Mouse (Mus musculus) myocyte (in vitro differentiated cells): ENCODE measurements around the gene Kif1a. TPM values are rescaled to one million over a fixed set of nuclear protein-coding genes. Genes with fewer than 3 reads are reported as not detected.

Experiments
- H3K27me3 ChIP-seq: one replicate; pipeline ENCODE4 v1.6.1; 2011; ENCODE audit not compliant: control insufficient read depth, insufficient read depth, insufficient read length
- H3K36me3 ChIP-seq: one replicate; pipeline ENCODE4 v1.6.1; 2011; ENCODE audit not compliant: control insufficient read depth, insufficient read depth
- H3K4me2 ChIP-seq: one replicate; pipeline ENCODE4 v1.6.1; 2011; ENCODE audit warnings: low read depth, control low read depth
- H3K4me3 ChIP-seq: one replicate; pipeline ENCODE4 v1.5.1; 2011; ENCODE audit warnings: mild to moderate bottlenecking, control low read depth, moderate library complexity
- H3K79me2 ChIP-seq: one replicate; pipeline ENCODE4 v1.6.1; 2011; ENCODE audit not compliant: control insufficient read depth, insufficient read depth
- H3ac ChIP-seq: one replicate; pipeline ENCODE4 v1.6.1; 2011; ENCODE audit not compliant: control insufficient read depth, insufficient read length
- CEBPB ChIP-seq: IDR thresholded peaks from 2 replicates; pipeline ENCODE4 v1.6.1; 2011; ENCODE audit warnings: mild to moderate bottlenecking, moderate library complexity; ENCODE audit not compliant: poor library complexity, insufficient read depth, severe bottlenecking
- E2F4 ChIP-seq: IDR thresholded peaks from one replicate; pipeline ENCODE4 v1.6.1; 2011; ENCODE audit warnings: mild to moderate bottlenecking, control low read depth, moderate library complexity; ENCODE audit not compliant: insufficient read depth
- MAX ChIP-seq: IDR thresholded peaks from one replicate; pipeline ENCODE4 v1.6.1; 2011; ENCODE audit warnings: low read depth, mild to moderate bottlenecking, control low read depth
- MYOD1 ChIP-seq, 3 experiments: IDR thresholded peaks; one replicate each; pipeline ENCODE4 v1.6.1; 2011; ENCODE audit warnings: control low read depth in 2 of 3, low read depth in 2 of 3, mild to moderate bottlenecking in 2 of 3, moderate library complexity in 1 of 3; ENCODE audit not compliant: insufficient read length in 2 of 3, control insufficient read depth in 1 of 3
- MYOG ChIP-seq, 3 experiments: IDR thresholded peaks; one replicate each; pipeline ENCODE4 v1.6.1; 2011; ENCODE audit warnings: control low read depth in 2 of 3, low read depth in 2 of 3, mild to moderate bottlenecking in 2 of 3; ENCODE audit not compliant: insufficient read length in 2 of 3, control insufficient read depth in 1 of 3, insufficient read depth in 1 of 3
- POLR2A ChIP-seq: IDR thresholded peaks from one replicate; pipeline ENCODE4 v1.6.1; 2011; ENCODE audit warnings: low read depth, mild to moderate bottlenecking, control low read depth, moderate library complexity; ENCODE audit not compliant: insufficient read length
- POLR2AphosphoS2 ChIP-seq: IDR thresholded peaks from one replicate; pipeline ENCODE4 v1.6.1; 2011; ENCODE audit warnings: low read depth, control low read depth; ENCODE audit not compliant: insufficient read length
- REST ChIP-seq: IDR thresholded peaks from one replicate; pipeline ENCODE4 v1.6.1; 2011; ENCODE audit warnings: mild to moderate bottlenecking, control low read depth, moderate library complexity; ENCODE audit not compliant: insufficient read depth, insufficient read length
- SRF ChIP-seq: IDR thresholded peaks from one replicate; pipeline ENCODE4 v1.6.1; 2011; ENCODE audit warnings: low read depth; ENCODE audit not compliant: control insufficient read depth, insufficient read length
- TCF12 ChIP-seq: IDR thresholded peaks from one replicate; pipeline ENCODE4 v1.6.1; 2011; ENCODE audit warnings: mild to moderate bottlenecking, control low read depth; ENCODE audit not compliant: poor library complexity, insufficient read depth, severe bottlenecking
- TCF3 ChIP-seq: IDR thresholded peaks from one replicate; pipeline ENCODE4 v1.6.1; 2011; ENCODE audit warnings: low read depth, control low read depth; ENCODE audit not compliant: insufficient read length
- USF1 ChIP-seq: IDR thresholded peaks from one replicate; pipeline ENCODE4 v1.6.1; 2011; ENCODE audit warnings: low read depth, mild to moderate bottlenecking, control low read depth, moderate library complexity
- polyA plus RNA-seq: library from polyadenylated mRNA; unstranded; fragments of >200 nt; fragmentation: generic; extraction: Trizol; gene quantifications from one replicate; pipeline ENCODE4 v1.2.1, GENCODE M21; 2012; ENCODE audit warnings: missing spikeins

Kif1a gene
- polyA plus RNA-seq, 1 experiment = 0.95 TPM

- no peak overlapping the region for H3ac ChIP-seq
- TF ChIP-seq POLR2A = no peak
- no peak for TF ChIP-seq MYOD1 (IDR thresholded peaks at IDR 0.05; ENCODE audit: control insufficient read depth in 1 of 3, insufficient read length in 2 of 3, low read depth in 2 of 3)
- TF ChIP-seq E2F4 = no peak
- TF ChIP-seq TCF3 = no peak
- no peak for TF ChIP-seq CEBPB
- TF ChIP-seq USF1 = no peak
- TF ChIP-seq MYOG (IDR thresholded peaks at IDR 0.05; ENCODE audit: control insufficient read depth in 1 of 3, insufficient read depth in 1 of 3, insufficient read length in 2 of 3, low read depth in 2 of 3) = no peak
- TF ChIP-seq SRF = no peak
- no peak overlapping the region for H3K4me2 ChIP-seq
- H3K36me3 ChIP-seq = no peaks in the 10 kb centered on the region
- peaks cover 16% of the 10 kb centered on the region for H3K27me3 ChIP-seq
- H3K79me2 ChIP-seq = no peaks in the 10 kb centered on the region
- no peak overlapping the region for H3K4me3 ChIP-seq
These were observed 55.5 kb downstream of the Kif1a start for GRCm38 (mm10) chr1:93046153-93046789.

- Histone ChIP-seq H3K79me2 (no peaks in the 10 kb centered on the region), H3ac (no peak overlapping the region), H3K27me3 (peaks cover 5% of the 10 kb centered on the region), H3K4me3 (no peak overlapping the region), H3K4me2 (no peak overlapping the region), H3K36me3 (no peaks in the 10 kb centered on the region)
- TF ChIP-seq SRF = no peak
- no peak for TF ChIP-seq POLR2AphosphoS2
- TF ChIP-seq REST = no peak
- TF ChIP-seq TCF12 = no peak
- TF ChIP-seq MYOG (IDR thresholded peaks at IDR 0.05; ENCODE audit: control insufficient read depth in 1 of 3, insufficient read depth in 1 of 3, insufficient read length in 2 of 3, low read depth in 2 of 3) = no peak
- no peak for TF ChIP-seq CEBPB
- TF ChIP-seq MYOD1 (IDR thresholded peaks at IDR 0.05; ENCODE audit: control insufficient read depth in 1 of 3, insufficient read length in 2 of 3, low read depth in 2 of 3) = no peak
- no peak for TF ChIP-seq MAX
- no peak for TF ChIP-seq USF1
- TF ChIP-seq POLR2A = no peak
- no peak for TF ChIP-seq E2F4
- TF ChIP-seq TCF3 = no peak
These were observed 65.8 kb downstream of the Kif1a start for GRCm38 (mm10) chr1:93035981-93036380.

GRCm38 (mm10) chr1:93033989-93034388, 67.8 kb downstream of the Kif1a start:
- Histone ChIP-seq H3ac (no peak overlapping the region), H3K36me3 (no peaks in the 10 kb centered on the region), H3K27me3 (peaks cover 5% of the 10 kb centered on the region), H3K4me3 (no peak overlapping the region), H3K79me2 (no peaks in the 10 kb centered on the region), H3K4me2 (no peak overlapping the region)
- TF ChIP-seq POLR2AphosphoS2 = no peak
- no peak for TF ChIP-seq CEBPB
- TF ChIP-seq POLR2A = no peak
- TF ChIP-seq MYOD1 (IDR thresholded peaks at IDR 0.05; ENCODE audit: control insufficient read depth in 1 of 3, insufficient read length in 2 of 3, low read depth in 2 of 3) = no peak
- TF ChIP-seq SRF = no peak
- TF ChIP-seq MAX = no peak
- TF ChIP-seq MYOG (IDR thresholded peaks at IDR 0.05; ENCODE audit: control insufficient read depth in 1 of 3, insufficient read depth in 1 of 3, insufficient read length in 2 of 3, low read depth in 2 of 3) = no peak
- TF ChIP-seq E2F4 = no peak
- no peak for TF ChIP-seq TCF3
- TF ChIP-seq TCF12 = no peak
- no peak for TF ChIP-seq REST
- TF ChIP-seq USF1 = no peak

- Histone ChIP-seq H3K36me3 (no peaks in the 10 kb centered on the region), H3K4me3 (no peak overlapping the region), H3K79me2 (no peaks in the 10 kb centered on the region), H3ac (no peak overlapping the region), H3K4me2 (no peak overlapping the region), H3K27me3 (peaks cover 12% of the 10 kb centered on the region)
- TF ChIP-seq MYOG (IDR thresholded peaks at IDR 0.05; ENCODE audit: control insufficient read depth in 1 of 3, insufficient read depth in 1 of 3, insufficient read length in 2 of 3, low read depth in 2 of 3) = no peak
These were observed 70.6 kb downstream of the Kif1a start for GRCm38 (mm10) chr1:93031199-93031598.

GRCm38 (mm10) chr1:93030060-93030459, 71.7 kb downstream of the Kif1a start:
- H3K79me2 ChIP-seq = no peaks in the 10 kb centered on the region
- H3K27me3 ChIP-seq = peaks cover 12% of the 10 kb centered on the region
- H3K4me3 ChIP-seq = no peak overlapping the region
- no peak overlapping the region for H3K4me2 ChIP-seq
- H3K36me3 ChIP-seq = no peaks in the 10 kb centered on the region
- TF ChIP-seq POLR2AphosphoS2 (no peak), POLR2A (no peak), SRF (no peak), TCF12 (no peak), USF1 (no peak), CEBPB (no peak), REST (no peak), E2F4 (no peak), TCF3 (no peak), MYOD1 (IDR thresholded peaks at IDR 0.05; ENCODE audit: control insufficient read depth in 1 of 3, insufficient read length in 2 of 3, low read depth in 2 of 3) (no peak), MAX (no peak), MYOG (IDR thresholded peaks at IDR 0.05; ENCODE audit: control insufficient read depth in 1 of 3, insufficient read depth in 1 of 3, insufficient read length in 2 of 3, low read depth in 2 of 3) (no peak)
- no peak overlapping the region for H3ac ChIP-seq
